Mouse (Mus musculus) embryo, embryonic 9.5 days (tissue): Measurements from ENCODE around the gene Cdon.
A peak's percentile ranks its signal among the peaks of the same experiment; 100 is the strongest.

Experiments
- DNase-seq: peaks from one replicate; pipeline ENCODE4 v3.0.0-alpha.2; 2017; ENCODE audit errors: extremely low spot score

The Cdon gene

DNA sequence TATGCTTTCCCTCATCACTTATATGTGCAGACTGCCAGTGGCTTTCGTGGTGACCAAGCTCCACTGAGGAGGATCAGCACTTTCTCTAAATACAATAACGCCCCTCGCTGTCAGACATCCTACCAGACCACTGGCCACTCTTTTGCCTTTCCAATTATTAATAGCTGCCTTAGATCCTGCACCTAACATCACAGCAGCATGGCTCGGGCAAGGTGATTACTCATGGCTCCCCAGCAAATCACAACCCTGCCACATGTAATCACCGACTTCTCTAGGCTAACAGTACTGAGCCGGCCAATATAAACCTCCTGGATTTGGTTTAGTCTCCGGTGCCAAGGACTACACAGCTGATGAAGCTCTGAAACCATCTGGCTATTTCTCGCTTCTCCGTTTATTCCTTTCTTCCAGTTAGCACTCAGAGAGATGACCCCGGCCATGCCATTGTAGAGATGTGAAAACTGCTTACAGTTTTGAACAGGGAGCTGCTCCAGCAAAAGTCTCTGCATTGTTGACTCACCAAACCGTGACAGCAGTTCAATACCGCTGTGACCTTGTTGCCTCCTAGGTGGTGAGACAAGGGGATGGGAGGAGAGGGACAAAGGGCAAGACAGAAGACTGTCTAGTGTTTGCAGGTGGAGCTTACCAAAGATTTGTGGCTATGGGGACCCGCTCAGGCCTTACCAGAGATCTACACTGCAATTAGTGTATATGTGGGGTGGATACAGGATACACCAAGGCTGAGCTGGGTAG lies 118.2 kb downstream of the Cdon start:
- DNase-seq, result no peak

DNA sequence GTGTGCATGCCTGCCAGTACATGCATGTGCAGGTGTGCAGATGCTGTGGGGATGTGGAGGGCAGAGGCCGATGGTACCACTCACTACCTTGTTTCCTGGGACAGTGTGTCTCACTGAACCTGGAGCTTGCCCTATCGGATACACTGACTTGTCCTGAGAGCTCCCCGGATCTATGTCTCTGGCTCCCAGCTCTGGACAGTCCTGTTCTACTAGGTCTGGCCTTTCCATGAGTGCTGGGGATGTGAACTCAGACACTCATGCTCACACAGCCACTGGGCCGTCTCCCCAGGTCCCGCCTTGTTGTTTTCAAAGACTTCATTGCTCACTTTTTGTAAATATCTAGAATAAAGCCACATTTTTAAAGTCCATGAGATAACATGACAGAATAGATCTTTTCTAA lies 120.1 kb downstream of the Cdon start:
- no peak for DNase-seq

DNA sequence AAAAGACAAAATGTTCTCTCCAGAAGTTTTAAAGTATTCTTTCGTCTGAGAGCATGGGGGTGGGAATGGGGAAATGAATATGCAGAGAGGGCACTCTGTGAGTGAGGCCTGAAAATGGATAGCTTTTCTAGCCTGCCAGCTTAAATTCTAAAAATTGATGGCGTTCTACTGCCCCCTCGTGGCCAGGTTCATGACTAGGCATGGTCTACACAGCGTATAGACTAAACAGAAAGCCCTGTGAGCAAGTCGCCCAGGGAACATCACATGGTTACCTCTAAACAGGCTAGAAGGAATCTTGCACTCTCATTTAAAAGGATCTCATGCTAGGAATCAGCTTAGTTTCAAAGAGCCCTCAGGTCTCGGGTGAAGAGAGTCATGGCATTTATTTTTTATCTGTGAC lies 120.6 kb downstream of the Cdon start:
- DNase-seq, result peak; percentile 80

DNA sequence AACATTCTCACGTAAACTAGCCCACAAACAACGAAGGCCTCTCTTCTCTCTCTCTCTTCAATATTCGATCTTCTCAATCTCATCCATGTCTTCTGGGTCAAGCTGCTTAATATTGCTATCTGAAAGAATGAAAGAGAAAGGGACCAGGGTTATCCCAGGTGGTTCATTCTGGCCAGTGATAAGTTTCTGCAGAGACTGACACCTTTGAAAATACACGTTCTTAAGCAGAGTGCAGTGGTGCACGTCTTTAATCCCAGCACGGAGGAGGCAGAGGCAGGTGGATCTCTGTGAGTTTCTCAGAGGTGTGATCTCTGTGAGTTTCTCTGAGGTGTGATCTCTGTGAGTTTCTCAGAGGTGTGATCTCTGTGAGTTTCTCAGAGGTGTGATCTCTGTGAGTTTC lies 121.0 kb downstream of the Cdon start:
- DNase-seq, result no peak

DNA sequence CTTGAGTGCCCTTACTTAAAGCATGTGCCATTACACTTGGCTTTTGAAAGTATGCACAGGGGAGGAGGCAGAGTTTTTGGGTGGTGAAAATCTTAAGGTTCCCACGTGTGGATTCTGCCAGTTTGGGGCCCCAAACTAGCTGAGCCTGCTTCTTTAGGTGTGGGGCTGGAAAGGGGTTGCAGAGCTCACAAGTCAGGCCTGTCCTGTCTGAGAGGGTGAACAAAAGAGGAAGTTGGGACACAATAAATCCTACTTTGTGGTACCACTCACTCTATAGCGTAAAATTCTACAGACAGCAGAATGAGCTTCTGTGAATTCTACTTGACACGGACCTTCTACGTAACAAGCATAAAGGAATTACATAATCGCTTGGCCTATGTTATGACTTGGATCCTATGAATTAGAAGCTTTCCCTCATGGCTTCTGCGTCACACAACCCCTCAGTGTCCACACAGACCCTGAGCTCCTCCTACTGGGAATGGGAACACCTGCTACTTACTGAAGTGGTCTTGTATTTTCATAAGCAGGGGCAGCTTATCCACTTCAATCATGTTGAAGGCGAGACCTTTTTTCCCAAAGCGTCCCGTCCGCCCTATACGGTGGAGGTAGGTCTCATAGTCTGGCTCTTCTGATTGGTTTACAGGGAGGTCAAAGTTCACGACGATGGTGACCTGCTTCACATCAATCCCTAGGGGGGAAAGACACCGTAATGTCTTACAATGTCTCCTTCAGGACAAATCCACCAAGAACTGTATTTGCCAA lies 122.4 kb downstream of the Cdon start:
- no peak for DNase-seq

DNA sequence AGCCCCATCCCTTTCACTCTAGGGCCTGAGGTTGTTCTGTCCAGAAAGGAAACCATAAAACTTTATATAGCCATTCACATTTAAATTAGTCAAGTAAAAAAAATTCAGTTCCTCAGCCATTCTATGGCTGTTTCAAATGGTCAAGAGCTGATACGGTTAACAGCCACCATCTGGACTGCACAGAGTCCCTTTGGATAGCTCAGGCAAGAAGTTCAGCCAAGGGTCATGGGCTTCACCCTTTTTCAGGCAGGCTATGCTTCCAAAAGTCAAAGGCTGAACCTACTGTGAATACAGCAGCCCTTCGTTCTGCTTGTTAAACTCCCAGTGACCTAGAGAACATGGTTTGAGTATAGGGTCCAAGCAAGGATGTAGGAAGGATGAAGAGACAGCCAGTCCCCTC lies 123.7 kb downstream of the Cdon start:
- no peak for DNase-seq

DNA sequence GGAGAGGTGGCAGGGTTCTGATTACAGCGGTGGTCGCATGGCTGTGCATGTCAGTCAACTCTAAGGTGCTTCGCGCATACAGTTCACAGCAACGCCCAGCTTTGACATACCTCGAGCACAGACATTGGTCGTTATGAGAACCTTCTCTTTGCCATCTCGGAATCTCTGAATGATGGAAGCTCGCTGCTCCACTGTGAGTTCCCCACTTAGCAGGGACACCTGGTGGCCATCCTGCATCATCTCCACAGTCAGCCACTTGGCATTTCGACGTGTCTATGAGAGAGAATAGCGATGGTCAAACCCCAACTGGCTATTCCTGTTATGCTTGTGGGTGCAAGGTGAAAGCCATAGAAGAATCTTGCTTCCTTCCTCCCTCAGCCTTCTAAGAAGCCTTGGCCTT lies 124.8 kb downstream of the Cdon start:
- no peak for DNase-seq

DNA sequence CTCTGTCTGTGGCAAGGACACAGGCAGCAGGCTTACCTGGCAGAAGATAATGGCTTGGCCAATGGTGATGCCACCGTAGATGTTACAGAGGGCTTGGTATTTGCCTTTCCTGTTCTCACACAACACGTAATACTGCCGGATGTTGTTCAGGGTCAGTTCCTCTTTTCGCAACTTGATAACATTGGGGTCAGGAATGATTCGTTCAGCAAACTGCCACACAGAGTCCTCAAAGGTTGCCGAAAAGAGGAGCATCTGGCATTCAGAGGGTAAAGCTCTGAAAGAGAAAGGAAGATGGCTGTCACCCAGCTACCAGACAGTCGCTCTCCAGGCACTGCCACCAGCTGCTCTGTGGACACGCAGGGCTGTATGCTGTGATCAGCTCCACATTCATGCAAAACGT lies 125.8 kb downstream of the Cdon start:
- DNase-seq, result no peak

DNA sequence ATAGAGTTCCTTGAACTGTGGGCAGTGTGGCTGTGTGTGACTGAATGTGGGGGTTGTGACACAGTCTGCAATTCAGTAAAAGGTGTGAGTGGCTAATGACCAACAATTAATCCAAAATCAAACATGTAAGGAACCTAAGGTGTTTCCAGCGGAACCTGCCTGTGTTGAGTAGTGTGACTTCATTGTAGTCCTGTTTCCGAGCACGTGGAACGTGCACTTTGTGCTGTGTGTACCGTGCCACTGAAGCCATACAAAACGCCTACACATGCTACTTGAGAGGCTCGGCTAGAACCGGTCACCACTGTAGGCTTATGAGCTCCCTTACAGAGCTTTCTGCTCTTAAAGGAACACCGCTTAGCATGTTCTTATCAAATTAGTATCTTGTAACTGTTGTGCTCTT lies 127.5 kb downstream of the Cdon start:
- DNase-seq, result no peak

DNA sequence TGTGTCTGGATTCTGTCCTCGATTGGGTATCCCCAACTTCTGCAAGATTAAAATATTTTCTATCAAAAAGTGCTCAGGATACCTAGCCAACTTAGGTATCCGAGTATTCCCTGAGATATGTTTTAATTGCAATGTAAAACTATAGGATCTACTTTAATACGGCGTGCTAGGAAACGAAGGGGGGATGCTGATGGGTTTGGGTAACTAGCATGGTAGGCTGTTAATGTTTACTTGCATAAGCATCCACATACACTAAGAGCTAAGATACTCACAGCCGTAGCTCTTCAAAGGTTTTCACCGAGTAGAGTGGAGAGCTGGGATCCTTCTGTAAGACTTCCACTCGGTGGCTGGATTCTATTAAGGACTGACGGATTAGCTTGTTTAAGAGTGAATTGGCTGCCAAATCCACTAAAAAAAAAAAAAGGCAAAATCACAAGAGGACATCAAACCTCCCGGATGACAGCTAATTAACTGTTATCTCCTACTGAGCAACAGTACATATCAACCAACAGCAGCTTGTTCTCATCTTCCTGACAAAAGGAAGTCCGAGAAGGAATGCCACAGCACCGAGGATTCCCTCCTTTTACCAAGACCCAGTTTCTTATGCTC lies 135.7 kb downstream of the Cdon start:
- no peak for DNase-seq
